Mouse (Mus musculus) embryonic fibroblast, embryonic 13.5 days (primary cell): Measurements from ENCODE around the gene Tcf15. TPM values are rescaled to one million over a fixed set of nuclear protein-coding genes. Genes with fewer than 3 reads are reported as not detected.
A peak's percentile ranks its signal among the peaks of the same experiment; 100 is the strongest.

Experiments used
- H3K27ac ChIP-seq: 2 replicates; pipeline ENCODE4 v1.5.1; 2012; ENCODE audit warnings: low read length, control low read depth, inconsistent platforms; ENCODE audit not compliant: insufficient read depth
- H3K4me1 ChIP-seq: 2 replicates; pipeline ENCODE4 v1.6.1; 2011; ENCODE audit warnings: low read length; ENCODE audit not compliant: control insufficient read depth, insufficient read depth
- H3K4me3 ChIP-seq: 2 replicates; pipeline ENCODE4 v1.5.1; 2011; ENCODE audit warnings: mild to moderate bottlenecking, control low read depth, low read length; ENCODE audit not compliant: insufficient read depth
- CTCF ChIP-seq: IDR thresholded peaks from 2 replicates; pipeline ENCODE4 v1.5.1; 2011; ENCODE audit warnings: mild to moderate bottlenecking, control low read depth, low read length, moderate library complexity, borderline replicate concordance; ENCODE audit not compliant: insufficient read depth
- POLR2A ChIP-seq: IDR thresholded peaks from 2 replicates; pipeline ENCODE4 v1.6.1; 2011; ENCODE audit warnings: low read depth, mild to moderate bottlenecking, control low read depth, low read length, moderate library complexity
- polyA plus RNA-seq: library from polyadenylated mRNA; stranded (reverse); fragments of >200 nt; gene quantifications from 2 replicates; pipeline ENCODE4 v1.2.4, GENCODE M21; 2011; ENCODE audit warnings: low read depth; ENCODE audit not compliant: missing spikeins, insufficient read length

The Tcf15 gene
- not detected in 2 replicates for polyA plus RNA-seq

DNA sequence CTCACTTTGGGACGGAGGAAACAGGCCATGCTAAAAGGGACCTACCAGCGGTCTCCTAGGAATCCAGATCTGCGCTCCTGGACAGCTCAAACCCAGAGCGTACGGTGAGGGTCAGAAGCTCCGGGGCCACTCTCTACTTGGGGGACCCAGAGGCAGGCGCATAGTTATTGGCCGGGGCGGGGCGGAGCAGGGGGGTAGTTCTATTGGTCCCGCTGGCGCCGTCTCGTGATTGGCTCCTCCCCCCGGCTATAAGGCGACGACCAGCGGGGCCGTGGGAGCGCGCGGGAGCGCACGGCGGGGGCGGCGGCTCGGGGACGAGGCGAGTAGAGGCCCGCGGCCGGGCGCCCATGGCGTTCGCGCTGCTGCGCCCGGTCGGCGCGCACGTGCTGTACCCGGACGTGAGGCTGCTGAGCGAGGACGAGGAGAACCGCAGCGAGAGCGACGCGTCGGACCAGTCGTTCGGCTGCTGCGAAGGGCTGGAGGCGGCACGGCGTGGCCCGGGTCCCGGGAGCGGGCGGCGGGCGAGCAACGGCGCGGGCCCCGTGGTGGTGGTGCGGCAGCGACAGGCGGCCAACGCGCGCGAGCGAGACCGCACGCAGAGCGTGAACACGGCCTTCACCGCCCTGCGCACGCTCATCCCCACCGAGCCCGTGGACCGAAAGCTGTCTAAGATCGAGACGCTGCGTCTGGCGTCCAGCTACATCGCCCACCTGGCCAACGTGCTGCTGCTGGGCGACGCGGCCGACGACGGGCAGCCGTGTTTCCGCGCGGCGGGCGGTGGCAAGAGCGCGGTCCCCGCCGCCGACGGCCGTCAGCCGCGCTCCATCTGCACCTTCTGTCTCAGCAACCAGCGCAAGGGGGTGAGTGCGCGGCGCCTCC, at the start of gene Tcf15:
Tcf15 (plus strand) TSS at position 283 of the 879 bp plus-strand sequence.
- TF ChIP-seq POLR2A (no peak), CTCF (no peak)
- peaks cover 2% of the 10 kb centered on the region; the same call in 1 of the 2 replicates for H3K4me1 ChIP-seq
- H3K4me3 ChIP-seq = no peak within 1 kb of the TSS
- no peak within 1 kb of the TSS for H3K27ac ChIP-seq

DNA sequence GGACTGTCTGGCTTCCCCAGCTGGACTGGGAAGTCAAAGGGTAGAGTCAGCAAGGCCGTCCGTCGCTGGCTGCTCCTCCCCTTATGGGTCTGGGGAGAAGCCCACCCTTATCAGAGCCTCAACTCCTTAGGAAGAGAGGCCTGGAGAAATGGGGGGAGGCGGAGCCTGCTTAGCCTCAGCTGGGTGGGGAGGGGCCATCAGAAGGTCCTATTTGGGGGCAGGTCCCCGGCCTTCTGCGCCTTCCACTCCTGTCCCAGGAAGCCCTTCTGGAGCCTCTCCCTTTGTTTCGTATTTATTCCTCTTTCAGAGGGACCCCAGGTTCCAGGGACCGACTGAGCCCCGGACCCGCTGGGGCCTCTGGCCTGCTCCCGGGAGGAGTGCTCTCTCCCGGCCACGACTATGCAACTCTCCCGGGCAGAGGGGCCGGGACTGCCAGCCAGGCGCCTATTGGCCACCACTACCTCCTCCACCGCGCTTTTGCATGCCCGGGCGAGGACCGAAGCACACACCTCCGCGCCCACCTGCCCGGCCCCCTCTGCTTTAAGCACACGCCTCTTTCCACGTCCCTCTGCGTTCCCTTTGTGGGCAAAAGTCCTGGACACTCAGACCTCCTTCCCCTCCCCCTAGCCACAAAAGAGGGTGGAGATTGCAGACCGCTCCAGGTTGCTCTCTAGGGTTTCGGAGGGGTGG, 48.4 kb upstream of the Tcf15 start:
- no peaks in the 10 kb centered on the region for H3K4me1 ChIP-seq
- H3K4me3 ChIP-seq = no peak overlapping the region
- no peak overlapping the region for H3K27ac ChIP-seq

DNA sequence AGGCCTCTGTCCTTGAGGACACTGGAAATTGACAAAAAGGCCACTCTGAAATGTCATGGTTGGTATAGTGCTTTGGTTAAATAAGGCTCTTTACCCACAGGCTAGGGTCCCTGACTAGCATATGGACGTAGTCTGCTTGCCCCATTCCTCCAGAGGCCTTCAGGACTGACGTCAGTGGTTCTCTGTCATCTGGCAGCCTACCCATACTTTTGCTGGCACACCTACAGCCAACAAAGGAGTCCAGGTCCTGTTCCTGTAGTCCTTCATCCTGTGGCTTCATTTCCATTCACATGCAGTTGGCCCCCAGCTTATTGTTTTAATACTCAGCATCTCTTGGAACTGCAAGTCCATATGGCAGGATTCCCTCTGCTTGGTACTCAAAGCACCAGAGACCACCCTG, 46.4 kb upstream of the Tcf15 start:
- Histone ChIP-seq H3K27ac (no peak overlapping the region), H3K4me3 (no peak overlapping the region), H3K4me1 (no peaks in the 10 kb centered on the region)
- TF ChIP-seq POLR2A (no peak), CTCF (no peak)

More for the DNA sequence above, 48.4 kb upstream of the Tcf15 start:
- TF ChIP-seq POLR2A (no peak), CTCF (no peak)

DNA sequence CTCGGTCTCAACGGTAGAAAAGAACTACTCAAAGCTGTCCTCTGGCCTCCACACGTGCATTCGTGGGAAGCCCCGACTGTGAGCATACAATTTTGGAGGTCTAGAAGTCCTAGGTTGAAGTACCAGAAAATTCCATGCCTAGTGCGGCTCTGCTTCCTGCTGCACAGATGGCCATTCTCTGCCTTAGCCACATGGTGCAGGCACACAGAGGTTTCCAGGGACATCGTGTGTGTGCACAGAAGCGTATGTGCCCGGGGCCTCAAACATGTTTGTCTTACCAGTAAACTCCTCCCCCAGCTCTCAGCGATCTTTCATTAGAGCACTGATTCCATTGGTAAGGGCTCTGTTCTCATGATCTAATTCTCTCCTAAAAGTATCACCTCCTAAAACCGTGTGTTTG, 45.4 kb upstream of the Tcf15 start:
- Histone ChIP-seq H3K27ac (no peak overlapping the region), H3K4me1 (no peaks in the 10 kb centered on the region), H3K4me3 (no peak overlapping the region)
- TF ChIP-seq POLR2A = no peak
- no peak for TF ChIP-seq CTCF

DNA sequence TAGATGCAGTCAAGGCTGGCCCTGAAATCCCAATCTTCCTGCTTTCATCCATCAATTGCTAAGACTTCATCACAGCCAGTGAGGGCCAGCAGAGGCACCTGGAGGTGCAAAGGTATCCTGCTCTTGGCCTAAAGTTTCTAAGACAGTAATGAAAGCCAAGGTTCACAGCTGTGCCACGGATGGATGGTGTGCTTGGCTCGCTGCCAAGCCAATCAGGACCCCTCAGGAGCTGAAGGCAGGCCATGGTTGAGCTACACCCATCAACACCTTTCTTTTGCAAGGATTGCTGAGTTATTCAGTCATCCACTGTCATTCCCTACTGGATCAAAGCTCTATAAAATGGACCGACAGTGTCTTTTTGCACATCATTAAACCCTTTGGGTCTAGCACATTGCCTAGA, 43.8 kb upstream of the Tcf15 start:
- Histone ChIP-seq H3K27ac (no peak overlapping the region), H3K4me3 (no peak overlapping the region), H3K4me1 (peaks cover under 1% of the 10 kb centered on the region; the same call in 1 of the 2 replicates)
- no peak for TF ChIP-seq POLR2A
- no peak for TF ChIP-seq CTCF

DNA sequence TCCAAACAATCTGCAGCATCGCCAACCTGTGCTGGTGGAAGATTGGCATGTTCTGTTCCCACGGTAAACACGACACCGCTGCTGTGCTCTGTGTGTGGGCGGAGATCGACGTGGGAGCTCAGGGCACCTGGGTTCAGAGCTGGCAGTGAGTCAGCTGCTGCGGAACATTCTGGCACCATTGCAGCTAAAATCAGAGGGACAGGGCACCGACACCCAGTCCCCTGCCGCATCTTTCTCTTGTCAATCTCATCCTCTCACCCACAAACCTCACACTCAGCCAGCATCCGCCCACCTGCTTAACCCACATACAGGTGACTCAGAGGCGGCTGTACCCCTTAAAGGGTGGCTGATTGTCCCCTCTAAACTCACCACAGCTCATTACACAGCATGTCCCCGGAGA, 41.6 kb upstream of the Tcf15 start:
- Histone ChIP-seq H3K4me3 (no peak overlapping the region), H3K27ac (no peak overlapping the region), H3K4me1 (peaks cover 11% of the 10 kb centered on the region)
- no peak for TF ChIP-seq CTCF
- TF ChIP-seq POLR2A = no peak

DNA sequence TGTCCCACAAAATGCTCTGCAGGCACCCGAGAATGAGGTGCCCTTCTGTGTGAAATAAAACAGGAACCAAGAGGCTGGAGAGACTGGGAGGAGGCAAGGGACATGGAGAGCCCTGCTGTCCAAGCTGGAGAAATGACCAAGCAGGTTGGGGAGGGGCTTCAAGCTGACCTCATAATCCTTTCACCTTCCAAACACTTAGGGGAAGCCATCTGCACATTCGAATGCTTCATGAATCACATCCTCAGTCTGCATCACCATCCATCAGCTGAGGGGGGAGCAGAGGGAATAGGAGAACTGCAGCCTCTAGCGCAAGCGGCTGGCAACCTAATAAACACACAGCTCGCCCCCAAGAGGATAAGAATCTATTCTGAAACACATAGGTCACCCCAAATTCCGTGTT, 41.0 kb upstream of the Tcf15 start:
- no peak overlapping the region for H3K4me3 ChIP-seq
- no peak overlapping the region for H3K27ac ChIP-seq
- H3K4me1 ChIP-seq = peaks cover 11% of the 10 kb centered on the region
- no peak for TF ChIP-seq CTCF
- TF ChIP-seq POLR2A = no peak

DNA sequence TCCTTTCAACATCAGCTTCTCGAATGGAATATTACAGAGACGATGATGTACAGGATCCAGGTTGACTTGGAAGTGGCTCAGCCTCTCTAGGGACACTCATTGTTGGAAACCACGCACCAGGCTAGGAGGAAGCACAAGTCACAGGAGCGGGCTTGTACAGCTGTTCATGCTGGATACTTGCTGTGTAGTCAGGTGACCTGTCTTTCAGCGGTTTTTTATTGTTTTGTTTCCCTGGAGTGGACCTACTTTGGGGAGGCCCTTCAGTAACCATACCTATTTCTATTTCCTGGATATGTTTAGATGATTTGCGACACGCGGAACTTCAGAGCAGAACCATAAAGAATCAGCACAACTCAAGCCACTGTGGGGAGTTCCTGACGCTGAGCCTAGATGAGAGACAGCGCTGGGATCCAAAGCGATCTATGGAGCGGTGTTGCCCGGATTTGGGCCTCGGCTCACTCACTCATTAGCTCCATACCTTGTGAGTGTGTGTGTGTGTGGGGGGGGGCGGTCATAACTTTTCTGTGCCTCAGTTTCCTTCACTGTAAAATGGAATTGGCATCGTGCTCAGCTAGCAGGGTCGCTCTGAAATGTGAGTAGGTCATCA, 38.5 kb upstream of the Tcf15 start:
- TF ChIP-seq CTCF (no peak), POLR2A (no peak)
- Histone ChIP-seq H3K4me3 (no peak overlapping the region), H3K4me1 (peaks cover 11% of the 10 kb centered on the region), H3K27ac (peak overlapping the region; percentile 85)

DNA sequence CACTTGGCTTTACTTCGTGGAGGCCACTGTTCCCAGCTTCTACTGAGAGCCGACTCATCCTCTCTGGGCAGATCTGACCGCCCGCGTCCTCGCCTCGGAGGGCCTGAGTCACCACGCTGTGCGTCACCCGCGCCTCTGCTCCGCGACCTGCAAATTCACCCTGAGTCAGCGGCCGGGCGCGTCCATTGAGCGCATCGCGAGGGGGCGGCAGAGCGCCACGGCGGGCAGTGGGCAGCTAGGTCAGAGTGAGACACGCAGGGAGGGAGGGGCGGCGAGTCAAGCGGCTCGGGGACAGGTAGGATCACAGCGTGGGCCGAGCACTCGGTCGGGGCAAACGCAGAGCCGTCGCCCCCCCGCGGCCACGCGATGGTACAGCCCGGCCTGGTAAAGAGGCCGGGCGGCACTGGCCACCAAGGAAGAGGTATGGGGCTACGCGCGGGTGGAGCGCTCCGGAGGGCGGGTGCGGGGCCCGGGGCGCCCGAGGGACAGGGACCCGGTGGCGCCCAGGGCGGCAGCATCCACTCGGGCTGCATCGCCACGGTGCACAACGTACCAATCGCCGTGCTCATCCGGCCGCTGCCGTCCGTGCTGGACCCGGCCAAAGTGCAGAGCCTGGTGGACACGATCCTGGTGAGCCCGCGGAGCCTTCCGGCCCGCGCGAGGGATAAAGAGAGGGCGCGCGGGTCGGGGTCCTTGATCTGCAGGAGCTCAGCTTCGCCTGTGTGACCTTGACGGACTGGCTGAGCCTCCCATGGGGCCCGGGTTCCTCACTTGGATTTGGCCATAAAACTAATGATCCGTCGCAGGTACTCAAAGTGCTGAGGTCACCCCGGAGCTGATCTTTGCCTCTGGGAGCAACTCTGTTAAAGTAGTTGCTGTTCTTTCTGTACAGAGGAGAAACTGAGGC, 37.8 kb upstream of the Tcf15 start, which contains the start of gene Srxn1:
Srxn1 (plus strand) TSS at position 199 of the 907 bp plus-strand sequence.
- Histone ChIP-seq H3K4me3 (peak within 1 kb of the TSS; percentile 69), H3K27ac (peak within 1 kb of the TSS; percentile 85), H3K4me1 (peaks cover 11% of the 10 kb centered on the region)
- no peak for TF ChIP-seq CTCF
- peak; percentile 75 for TF ChIP-seq POLR2A
